Mouse (Mus musculus) left cerebral cortex, adult 2 months (tissue): ENCODE data around the gene Mapk14. TPM values are rescaled to one million over a fixed set of nuclear protein-coding genes. Genes with fewer than 3 reads are reported as not detected.

ENCODE experiments used
- DNase-seq, 2 experiments: peaks; one replicate each; pipeline ENCODE4 v3.0.0; 2021 to 2022; ENCODE audit warnings: low spot score in 2 of 2, mixed read lengths in 1 of 2; ENCODE audit errors: extremely low spot score in 1 of 2
- H3K27ac ChIP-seq: fragments of 200-600 bp; 2 replicates; pipeline ENCODE4 v1.8.1; 2022
- H3K4me3 ChIP-seq: fragments of 200-600 bp; 2 replicates; pipeline ENCODE4 v1.8.1; 2022
- CTCF ChIP-seq: fragments of 200-600 bp; IDR thresholded peaks from 2 replicates; pipeline ENCODE4 v1.8.1; 2022; ENCODE audit warnings: antibody characterized with exemption, mild to moderate bottlenecking, moderate library complexity
- intact Hi-C: fragments of 180-260 bp; cut with DNase I; formaldehyde crosslinking; loops from one replicate; pipeline ENCODE4 v1.15.1; 2025
- long read RNA-seq, 2 experiments: library from polyadenylated mRNA; stranded (forward); transcript quantifications; one replicate each; pipeline ENCODE4 v2.0.0; 2021; ENCODE audit warnings: borderline mapping rate in 2 of 2
- total RNA-seq, 2 experiments: library from RNA; stranded (reverse); gene quantifications; 2 replicates each; pipeline ENCODE4 v1.2.3; 2021

Gene Mapk14
- total RNA-seq = 10 to 100 TPM; 86.2 to 88.2 TPM
- long read RNA-seq, experiment 1, transcript Mapk14-202 (12 exons, 3,548 nt) = minor isoform, 47 of 120 reads
- long read RNA-seq, experiment 1, transcript Mapk14-201 (12 exons, 3,562 nt) = major isoform, 61 of 120 reads
- long read RNA-seq, experiment 1, partial matches to known transcripts = 1 of 120 reads
- long read RNA-seq, experiment 1, other reads (novel, unspliced or antisense) = 8 of 120 reads
- long read RNA-seq, experiment 2, transcript Mapk14-201 (12 exons, 3,562 nt) = minor isoform, 34 of 96 reads
- long read RNA-seq, experiment 2, transcript Mapk14-202 (12 exons, 3,548 nt) = major isoform, 48 of 96 reads
- long read RNA-seq, experiment 2, partial matches to known transcripts = 4 of 96 reads
- long read RNA-seq, experiment 2, other reads (novel, unspliced or antisense) = 9 of 96 reads

DNA sequence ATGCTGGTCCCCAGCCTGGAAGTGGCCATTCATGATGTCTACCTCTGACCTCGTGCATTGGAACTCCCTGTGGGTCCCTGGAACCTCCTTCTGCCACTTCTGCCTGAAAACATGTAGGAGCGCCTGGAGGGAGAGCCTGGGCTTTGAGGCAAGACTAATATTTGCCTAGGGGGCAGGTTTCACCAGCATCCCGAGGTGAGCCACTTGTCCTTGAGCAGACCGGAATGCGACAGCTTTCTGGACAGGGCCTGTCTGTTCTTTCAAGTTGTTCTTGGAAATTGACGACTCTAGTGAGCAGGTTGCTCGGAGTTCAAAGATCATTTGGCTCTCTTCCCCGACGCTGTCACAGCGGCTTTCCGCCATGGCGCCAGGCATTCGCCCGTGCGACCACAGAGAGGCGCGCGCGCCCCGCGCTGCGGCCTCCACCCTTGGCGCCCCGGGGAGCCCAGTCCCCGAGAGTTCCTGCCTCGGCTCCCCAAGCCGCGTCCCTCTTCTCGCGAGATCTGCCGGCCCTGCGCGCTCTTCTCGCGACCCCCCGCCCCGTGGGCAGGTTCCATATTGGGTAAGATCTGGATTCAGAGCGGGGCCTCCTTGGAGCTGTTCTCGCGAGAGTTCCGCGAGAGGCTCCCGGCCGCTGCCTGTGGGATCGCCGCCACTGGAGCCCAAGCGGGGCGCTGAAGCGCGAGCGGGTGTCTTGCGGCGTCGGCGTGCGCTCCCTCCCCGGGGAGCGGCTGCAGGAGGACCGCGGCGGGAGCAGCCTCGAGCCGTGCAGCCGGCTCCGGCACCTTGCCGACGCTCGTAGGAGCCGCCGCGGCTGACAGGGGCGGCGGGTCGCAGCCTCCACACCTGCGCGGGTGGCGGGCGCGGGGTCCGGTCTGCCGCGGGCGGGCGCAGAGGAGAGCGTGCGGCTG is at the start of gene Mapk14:
Gene Mapk14 (plus strand): TSS at position 554 of the 911 bp plus-strand sequence.
- peak; percentile 100 for DNase-seq
- TF ChIP-seq CTCF = peak; percentile 81
- peak within 1 kb of the TSS; percentile 80 for H3K4me3 ChIP-seq
- peak within 1 kb of the TSS; percentile 95 for H3K27ac ChIP-seq
- intact Hi-C loops = loop anchor here (1.0 to 5.0 kb wide), 6 partner anchors 46 to 235 kb away; partner anchors contain the start of genes Brpf3 and Srpk1

- no peak overlapping the region for H3K27ac ChIP-seq
- no peak for DNase-seq
- intact Hi-C loops = no loop called here
- TF ChIP-seq CTCF = no peak
- no peak overlapping the region for H3K4me3 ChIP-seq
Measured at GRCm38 (mm10) chr17:28643697-28644096, 47.4 kb upstream of the Mapk14 start.

DNA sequence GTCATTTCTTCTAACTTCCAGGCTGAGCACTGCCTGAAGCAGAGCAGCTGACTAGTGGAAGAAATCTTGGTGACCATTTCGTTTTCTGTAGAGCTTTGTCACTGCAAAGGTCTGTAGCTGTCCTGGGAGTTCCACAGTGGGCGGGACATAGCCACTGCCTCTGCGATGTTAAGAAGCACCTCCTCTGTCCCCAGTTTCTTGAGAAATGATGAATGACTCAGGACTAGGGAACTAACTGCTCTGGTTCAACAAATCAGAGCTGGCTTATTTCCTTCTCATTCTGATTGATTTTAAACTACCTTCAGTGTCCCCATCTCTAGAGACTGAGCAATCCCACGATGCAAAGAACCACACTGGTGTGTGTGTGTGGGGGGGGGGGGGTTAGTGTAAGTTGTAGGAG is 47.0 kb upstream of the Mapk14 start:
- H3K27ac ChIP-seq = no peak overlapping the region

GRCm38 (mm10) chr17:28646221-28646620 is 44.9 kb upstream of the Mapk14 start:
- no peak for DNase-seq
- intact Hi-C loops = no loop called here
- TF ChIP-seq CTCF = no peak
- H3K4me3 ChIP-seq = no peak overlapping the region
- H3K27ac ChIP-seq = no peak overlapping the region

More for the DNA sequence above, 47.0 kb upstream of the Mapk14 start:
- intact Hi-C loops = no loop called here
- TF ChIP-seq CTCF = no peak
- DNase-seq = no peak
- H3K4me3 ChIP-seq = no peak overlapping the region

DNA sequence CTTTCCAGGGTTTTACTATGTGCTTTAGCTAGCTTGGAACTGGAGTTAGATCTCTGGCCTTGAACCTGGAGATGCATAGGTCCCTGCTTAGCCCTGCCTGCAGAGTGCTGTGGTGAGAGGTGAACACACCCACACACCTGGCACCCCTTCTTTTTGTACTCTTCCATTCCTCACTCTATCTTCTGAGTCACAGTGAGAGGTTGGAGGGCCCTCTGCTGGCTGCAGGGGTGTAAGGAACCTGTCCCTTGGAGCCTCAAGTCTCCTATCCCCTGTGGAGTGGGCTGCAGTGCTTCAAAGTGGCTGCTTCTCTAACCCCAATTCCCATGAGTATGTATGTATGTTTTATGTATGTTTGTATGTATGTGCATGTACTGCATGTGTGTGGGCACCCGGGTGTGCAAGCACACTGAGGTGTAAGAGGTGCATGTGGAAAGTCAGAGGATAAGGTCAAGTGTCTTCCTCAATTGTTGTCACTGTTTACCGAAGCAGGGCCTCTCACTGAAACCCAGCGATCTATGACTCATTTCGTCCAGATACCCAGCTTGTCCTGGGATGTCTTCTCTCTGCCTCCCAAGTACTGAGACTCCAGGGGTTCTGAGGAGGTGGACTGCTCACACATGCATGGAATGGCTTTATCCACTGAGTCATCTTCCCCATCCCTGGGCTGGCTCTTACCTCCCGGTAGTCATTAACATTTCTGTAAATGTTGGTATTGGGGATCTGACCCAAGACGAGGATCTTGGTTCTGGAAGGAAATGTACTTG is 42.3 kb upstream of the Mapk14 start:
- H3K4me3 ChIP-seq = no peak overlapping the region
- intact Hi-C loops = loop anchor here (1.0 kb wide), 1 partner anchor 55 kb away; no protein-coding TSS in a partner anchor
- peak; percentile 82 for TF ChIP-seq CTCF
- no peak overlapping the region for H3K27ac ChIP-seq
- DNase-seq = peak; percentile 59 to 67

DNA sequence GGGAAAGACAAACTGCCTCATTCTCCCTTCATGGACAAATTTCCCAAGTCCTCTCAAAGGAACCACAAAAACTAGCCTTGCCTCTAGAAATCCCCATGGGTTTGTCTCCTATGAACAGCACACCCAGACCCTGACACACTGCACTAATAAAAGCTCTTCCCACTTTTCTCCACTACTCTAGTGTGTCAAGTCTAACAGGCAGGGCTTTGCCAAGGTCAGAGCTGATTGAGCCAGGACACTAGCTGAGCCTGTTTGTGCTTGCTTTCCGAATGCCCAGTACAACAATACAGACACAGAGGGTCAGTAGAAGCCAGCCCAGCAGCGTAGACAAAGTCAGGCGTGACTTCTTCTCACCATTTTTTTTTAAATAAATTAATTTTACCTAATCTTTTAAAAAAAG is 40.9 kb upstream of the Mapk14 start:
- H3K4me3 ChIP-seq = no peak overlapping the region
- H3K27ac ChIP-seq = no peak overlapping the region
- no peak for DNase-seq
- no peak for TF ChIP-seq CTCF
- intact Hi-C loops = no loop called here

DNA sequence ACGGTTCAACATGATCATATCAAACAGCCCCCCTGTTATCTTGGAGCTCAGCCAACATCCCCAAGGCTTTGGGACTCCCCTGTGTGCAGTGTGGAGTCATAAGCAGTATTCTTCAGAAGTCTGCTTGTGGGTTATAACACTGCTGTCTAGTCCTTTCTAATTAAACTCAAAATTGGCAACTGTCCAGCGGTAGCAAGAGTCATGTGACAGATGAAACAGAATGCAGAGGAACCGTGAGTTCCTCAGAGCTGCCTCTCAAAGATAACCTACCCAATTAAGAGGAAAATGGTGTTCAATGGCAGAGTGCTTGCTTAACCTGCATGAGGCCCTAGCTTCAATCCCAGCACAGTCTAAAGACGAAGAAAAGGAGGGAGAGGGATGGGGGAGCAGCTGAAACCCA is 33.2 kb upstream of the Mapk14 start:
- intact Hi-C loops = no loop called here
- Histone ChIP-seq H3K27ac (no peak overlapping the region), H3K4me3 (no peak overlapping the region)
- no peak for DNase-seq
- no peak for TF ChIP-seq CTCF

DNA sequence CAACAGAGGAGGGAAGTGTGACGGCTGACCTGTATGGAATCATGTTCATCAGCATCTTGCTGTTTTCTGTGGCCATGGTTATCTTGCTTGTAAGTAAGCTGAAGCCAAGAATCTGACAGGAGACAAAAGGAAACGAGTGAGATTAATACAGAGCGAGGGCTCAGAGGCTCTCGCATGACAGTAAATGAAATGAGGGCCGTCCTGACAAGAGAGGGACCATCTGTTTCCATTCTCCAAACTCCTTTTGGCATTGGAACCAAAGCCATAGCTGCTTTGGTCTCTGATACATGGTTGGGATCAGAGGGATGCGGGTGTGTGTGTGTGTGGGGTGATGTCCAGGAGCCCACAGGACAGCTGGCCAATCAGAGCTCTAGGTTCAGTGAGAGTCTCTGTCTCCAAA is 31.6 kb upstream of the Mapk14 start:
- TF ChIP-seq CTCF = no peak
- DNase-seq = no peak
- H3K27ac ChIP-seq = no peak overlapping the region
- no peak overlapping the region for H3K4me3 ChIP-seq
- intact Hi-C loops = no loop called here

GRCm38 (mm10) chr17:28682311-28683084 is 8.6 kb upstream of the Mapk14 start:
- Histone ChIP-seq H3K4me3 (no peak overlapping the region), H3K27ac (no peak overlapping the region)
- intact Hi-C loops = no loop called here
- TF ChIP-seq CTCF = no peak
- no peak for DNase-seq

DNA sequence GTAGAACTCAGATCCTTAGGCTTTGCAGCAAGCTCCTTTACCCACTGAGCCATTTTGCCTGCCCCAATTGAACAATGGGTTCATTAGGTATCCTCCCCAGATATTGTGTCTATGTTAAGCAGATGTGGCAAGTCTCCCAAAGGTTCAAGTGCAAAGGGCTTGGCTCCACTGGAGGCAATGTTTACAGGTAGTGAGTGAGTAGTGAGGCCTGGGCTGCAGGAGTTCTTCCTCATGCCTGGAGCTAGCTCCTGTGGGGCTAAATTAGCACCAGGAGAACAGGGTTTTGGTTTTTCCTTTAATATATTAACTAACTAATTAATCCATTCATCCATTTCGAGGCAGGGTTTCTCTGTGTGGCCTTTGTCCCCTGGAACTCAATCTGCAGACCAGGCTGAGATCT is 7.5 kb upstream of the Mapk14 start:
- H3K4me3 ChIP-seq = no peak overlapping the region
- H3K27ac ChIP-seq = no peak overlapping the region
- no peak for DNase-seq
- intact Hi-C loops = no loop called here
- TF ChIP-seq CTCF = no peak

DNA sequence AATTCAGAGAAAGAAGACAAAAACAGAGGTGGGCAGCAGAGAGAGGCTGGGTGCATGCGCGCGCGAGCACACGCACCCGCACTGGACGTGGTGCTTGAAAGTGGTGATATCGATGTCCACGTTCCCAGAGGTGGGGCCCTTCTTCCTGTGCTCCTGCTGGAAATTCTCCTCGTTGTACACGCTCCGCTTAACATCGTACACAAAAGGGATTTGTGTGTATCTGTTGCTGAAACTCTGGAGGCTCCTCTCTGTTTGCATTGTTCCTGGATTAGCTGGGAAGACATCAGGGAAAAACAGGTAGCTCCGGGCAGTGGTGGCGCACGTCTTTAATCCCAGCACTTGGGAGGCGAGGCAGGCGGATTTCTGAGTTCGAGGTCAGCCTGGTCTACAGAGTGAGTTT is 6.5 kb upstream of the Mapk14 start:
- no peak overlapping the region for H3K27ac ChIP-seq
- intact Hi-C loops = no loop called here
- no peak for DNase-seq
- no peak for TF ChIP-seq CTCF
- H3K4me3 ChIP-seq = no peak overlapping the region
